Mouse (Mus musculus) large intestine, adult 2 months (tissue): ENCODE data around the gene Armc8. TPM values are rescaled to one million over a fixed set of nuclear protein-coding genes. Genes with fewer than 3 reads are reported as not detected.

Experiments used
- DNase-seq: peaks from one replicate; pipeline ENCODE4 v3.0.0-alpha.2; 2012; ENCODE audit warnings: low read depth, low spot score
- WGBS: fragments of 180-500 bp; shearing (Covaris S2); methylation state at CpG from one replicate; pipeline ENCODE4 v1.1.7; 2018; 5-methylcytosine and 5-hydroxymethylcytosine counted together
- polyA plus RNA-seq: library from polyadenylated mRNA; depleted of rRNA; stranded (reverse); fragments of >200 nt; gene quantifications from 2 replicates; pipeline ENCODE4 v1.2.3, GENCODE M21; 2012

Armc8 gene
- polyA plus RNA-seq, 1 experiment, result 10.6 TPM

- WGBS, result 100% methylated on average over 1 of the region's 1 CpGs
- no peak for DNase-seq
Measured at GRCm38 (mm10) chr9:99546259-99546658, 22.4 kb downstream of the Armc8 start.

GRCm38 (mm10) chr9:99531865-99532264 lies 36.8 kb downstream of the Armc8 start:
- 81% methylated on average over 1 of the region's 1 CpGs for WGBS
- DNase-seq, result no peak

GRCm38 (mm10) chr9:99505875-99506274 lies 62.8 kb downstream of the Armc8 start:
- DNase-seq, result no peak
- WGBS, result 31% methylated on average over 7 of the region's 7 CpGs

GRCm38 (mm10) chr9:99499336-99499735 lies 69.4 kb downstream of the Armc8 start:
- 94% methylated on average over 4 of the region's 4 CpGs for WGBS
- no peak for DNase-seq

- WGBS, result 86% methylated on average over 10 of the region's 10 CpGs
- DNase-seq, result no peak
Measured at GRCm38 (mm10) chr9:99492634-99493200, 76.0 kb downstream of the Armc8 start.

GRCm38 (mm10) chr9:99491050-99491449 lies 77.6 kb downstream of the Armc8 start:
- WGBS, result 86% methylated on average over 4 of the region's 4 CpGs
- no peak for DNase-seq

GRCm38 (mm10) chr9:99487841-99488240 lies 80.9 kb downstream of the Armc8 start:
- 87% methylated on average over 3 of the region's 3 CpGs for whole genome bisulfite sequencing

GRCm38 (mm10) chr9:99487126-99487695 lies 81.5 kb downstream of the Armc8 start:
- 82% methylated on average over 8 of the region's 8 CpGs for WGBS
- DNase-seq, result no peak

More at GRCm38 (mm10) chr9:99487841-99488240, 80.9 kb downstream of the Armc8 start:
- DNase-seq, result no peak

- 73% methylated on average over 4 of the region's 4 CpGs for WGBS
- DNase-seq, result no peak
Measured at GRCm38 (mm10) chr9:99485144-99485543, 83.6 kb downstream of the Armc8 start.

GRCm38 (mm10) chr9:99484632-99485031 lies 84.1 kb downstream of the Armc8 start:
- no peak for DNase-seq

GRCm38 (mm10) chr9:99483191-99483590 lies 85.5 kb downstream of the Armc8 start:
- DNase-seq, result no peak
- 89% methylated on average over 4 of the region's 4 CpGs for WGBS

GRCm38 (mm10) chr9:99480764-99481163 lies 87.9 kb downstream of the Armc8 start:
- 35% methylated on average over 4 of the region's 4 CpGs for WGBS
- DNase-seq, result no peak

- DNase-seq, result no peak
- 20% methylated on average over 9 of the region's 9 CpGs for WGBS
Measured at GRCm38 (mm10) chr9:99479181-99479711, 89.5 kb downstream of the Armc8 start.

- WGBS, result 41% methylated on average over 7 of the region's 7 CpGs
- no peak for DNase-seq
Measured at GRCm38 (mm10) chr9:99471334-99471733, 97.4 kb downstream of the Armc8 start.

GRCm38 (mm10) chr9:99470347-99471092 lies 98.2 kb downstream of the Armc8 start:
- DNase-seq, result no peak
- WGBS, result 16% methylated on average over 16 of the region's 16 CpGs

- 37% methylated on average over 8 of the region's 8 CpGs for WGBS
- DNase-seq, result no peak
Measured at GRCm38 (mm10) chr9:99469681-99470273, 98.9 kb downstream of the Armc8 start.

GRCm38 (mm10) chr9:99468572-99468971 lies 100.1 kb downstream of the Armc8 start:
- no peak for DNase-seq
- 78% methylated on average over 9 of the region's 9 CpGs for WGBS

GRCm38 (mm10) chr9:99464876-99465275 lies 103.8 kb downstream of the Armc8 start:
- no peak for DNase-seq
- WGBS, result 79% methylated on average over 6 of the region's 6 CpGs

GRCm38 (mm10) chr9:99459730-99460129 lies 109.0 kb downstream of the Armc8 start:
- WGBS, result 79% methylated on average over 4 of the region's 4 CpGs

GRCm38 (mm10) chr9:99458529-99459208 lies 110.0 kb downstream of the Armc8 start:
- WGBS, result 30% methylated on average over 12 of the region's 12 CpGs
- DNase-seq, result no peak

More at GRCm38 (mm10) chr9:99459730-99460129, 109.0 kb downstream of the Armc8 start:
- no peak for DNase-seq
